Mouse (Mus musculus) myocyte (in vitro differentiated cells): Measurements from ENCODE around the gene Rnase4.

Source experiments
- CEBPB ChIP-seq: IDR thresholded peaks from 2 replicates; pipeline ENCODE4 v1.6.1; 2011; ENCODE audit warnings: mild to moderate bottlenecking, moderate library complexity; ENCODE audit not compliant: poor library complexity, insufficient read depth, severe bottlenecking
- E2F4 ChIP-seq: IDR thresholded peaks from one replicate; pipeline ENCODE4 v1.6.1; 2011; ENCODE audit warnings: mild to moderate bottlenecking, control low read depth, moderate library complexity; ENCODE audit not compliant: insufficient read depth
- MYOD1 ChIP-seq, 3 experiments: IDR thresholded peaks; one replicate each; pipeline ENCODE4 v1.6.1; 2011; ENCODE audit warnings: control low read depth in 2 of 3, low read depth in 2 of 3, mild to moderate bottlenecking in 2 of 3, moderate library complexity in 1 of 3; ENCODE audit not compliant: insufficient read length in 2 of 3, control insufficient read depth in 1 of 3
- MYOG ChIP-seq, 3 experiments: IDR thresholded peaks; one replicate each; pipeline ENCODE4 v1.6.1; 2011; ENCODE audit warnings: control low read depth in 2 of 3, low read depth in 2 of 3, mild to moderate bottlenecking in 2 of 3; ENCODE audit not compliant: insufficient read length in 2 of 3, control insufficient read depth in 1 of 3, insufficient read depth in 1 of 3
- POLR2A ChIP-seq: IDR thresholded peaks from one replicate; pipeline ENCODE4 v1.6.1; 2011; ENCODE audit warnings: low read depth, mild to moderate bottlenecking, control low read depth, moderate library complexity; ENCODE audit not compliant: insufficient read length
- POLR2AphosphoS2 ChIP-seq: IDR thresholded peaks from one replicate; pipeline ENCODE4 v1.6.1; 2011; ENCODE audit warnings: low read depth, control low read depth; ENCODE audit not compliant: insufficient read length
- REST ChIP-seq: IDR thresholded peaks from one replicate; pipeline ENCODE4 v1.6.1; 2011; ENCODE audit warnings: mild to moderate bottlenecking, control low read depth, moderate library complexity; ENCODE audit not compliant: insufficient read depth, insufficient read length
- USF1 ChIP-seq: IDR thresholded peaks from one replicate; pipeline ENCODE4 v1.6.1; 2011; ENCODE audit warnings: low read depth, mild to moderate bottlenecking, control low read depth, moderate library complexity

GRCm38 (mm10) chr14:51094096-51094875 is 3.4 kb downstream of the Rnase4 start:
- TF ChIP-seq USF1 (no peak), E2F4 (no peak), CEBPB (no peak), POLR2AphosphoS2 (no peak), POLR2A (no peak), MYOG (IDR thresholded peaks at IDR 0.05; ENCODE audit: control insufficient read depth in 1 of 3, insufficient read depth in 1 of 3, insufficient read length in 2 of 3, low read depth in 2 of 3) (no peak), REST (no peak), MYOD1 (IDR thresholded peaks at IDR 0.05; ENCODE audit: control insufficient read depth in 1 of 3, insufficient read length in 2 of 3, low read depth in 2 of 3) (no peak)
